Mouse (Mus musculus) forebrain, embryonic 14.5 days (tissue): ENCODE measurements around the gene Tmem14c. TPM values are rescaled to one million over a fixed set of nuclear protein-coding genes. Genes with fewer than 3 reads are reported as not detected.

ENCODE experiments used
- ATAC-seq: fragments of 200-750 bp; cut with Nextera tagmentation; 2 replicates; pipeline ENCODE4 v1.8.0; 2017; ENCODE audit warnings: mild to moderate bottlenecking, moderate library complexity
- DNase-seq: peaks from one replicate; pipeline ENCODE4 v3.0.0-alpha.2; 2015; ENCODE audit warnings: low spot score
- H3K27ac ChIP-seq: fragments of 300-500 bp; sonication (generic); 2 replicates; pipeline ENCODE4 v1.5.1; 2014; ENCODE audit warnings: low read depth, mild to moderate bottlenecking, control low read depth, low read length, moderate library complexity
- H3K27me3 ChIP-seq: fragments of 300-500 bp; sonication (generic); replicated peaks from 2 replicates; pipeline ENCODE4 v1.6.1; 2014; ENCODE audit warnings: low read length, control low read depth, mixed read lengths; ENCODE audit not compliant: control insufficient read depth, insufficient read depth
- H3K36me3 ChIP-seq: fragments of 300-500 bp; sonication (generic); 2 replicates; pipeline ENCODE4 v1.6.1; 2014; ENCODE audit warnings: low read length, control low read depth; ENCODE audit not compliant: control insufficient read depth, insufficient read depth
- H3K4me1 ChIP-seq: fragments of 300-500 bp; sonication (generic); 2 replicates; pipeline ENCODE4 v1.6.1; 2014; ENCODE audit warnings: antibody characterized with exemption, low read length, control low read depth; ENCODE audit not compliant: control insufficient read depth, insufficient read depth
- H3K4me2 ChIP-seq: fragments of 300-500 bp; sonication (generic); 2 replicates; pipeline ENCODE4 v1.6.1; 2014; ENCODE audit warnings: mild to moderate bottlenecking, control low read depth, low read length
- H3K4me3 ChIP-seq: fragments of 300-500 bp; sonication (generic); 2 replicates; pipeline ENCODE4 v1.5.1; 2014; ENCODE audit warnings: low read depth, low read length, control low read depth
- H3K9ac ChIP-seq: fragments of 300-500 bp; sonication (generic); 2 replicates; pipeline ENCODE4 v1.6.1; 2014; ENCODE audit warnings: mild to moderate bottlenecking, low read length, control low read depth, moderate library complexity
- H3K9me3 ChIP-seq: fragments of 300-500 bp; sonication (generic); replicated peaks from 2 replicates; pipeline ENCODE4 v1.6.1; 2016; ENCODE audit warnings: low read length, control low read depth, mixed read lengths; ENCODE audit not compliant: control insufficient read depth
- WGBS: fragments of 180-500 bp; shearing (Covaris S2); extraction: QIAGEN DNeasy Blood & Tissue Kit; methylation state at CpG from one replicate; pipeline ENCODE4 v1.1.7; 2014; 5-methylcytosine and 5-hydroxymethylcytosine counted together
- polyA plus RNA-seq: library from polyadenylated mRNA; unstranded; fragments of >200 nt; fragmentation: Nextera tagmentation; extraction: Ambion mirVana; gene quantifications from 2 replicates; pipeline ENCODE4 v1.2.1, GENCODE M21; 2014

The Tmem14c gene
- polyA plus RNA-seq, 1 experiment from 2014 or later, result 161 TPM

- H3K4me1 ChIP-seq, result peaks cover 10% of the 10 kb centered on the region; the same call in 1 of the 2 replicates
- no peaks in the 10 kb centered on the region for H3K9me3 ChIP-seq
- H3K36me3 ChIP-seq, result peaks cover 29% of the 10 kb centered on the region
- no peak overlapping the region for H3K9ac ChIP-seq
- DNase-seq, result no peak
- no peaks in the 10 kb centered on the region for H3K27me3 ChIP-seq
- no peak overlapping the region for H3K4me2 ChIP-seq
- WGBS, result 94% methylated on average over 13 of the region's 13 CpGs
- no peak overlapping the region for H3K4me3 ChIP-seq
- no peak for ATAC-seq
- no peak overlapping the region for H3K27ac ChIP-seq
Measured at GRCm38 (mm10) chr13:41018756-41019591, 2.9 kb downstream of the Tmem14c start.

GRCm38 (mm10) chr13:41020494-41020893 is 4.4 kb downstream of the Tmem14c start:
- no peak for ATAC-seq

DNA sequence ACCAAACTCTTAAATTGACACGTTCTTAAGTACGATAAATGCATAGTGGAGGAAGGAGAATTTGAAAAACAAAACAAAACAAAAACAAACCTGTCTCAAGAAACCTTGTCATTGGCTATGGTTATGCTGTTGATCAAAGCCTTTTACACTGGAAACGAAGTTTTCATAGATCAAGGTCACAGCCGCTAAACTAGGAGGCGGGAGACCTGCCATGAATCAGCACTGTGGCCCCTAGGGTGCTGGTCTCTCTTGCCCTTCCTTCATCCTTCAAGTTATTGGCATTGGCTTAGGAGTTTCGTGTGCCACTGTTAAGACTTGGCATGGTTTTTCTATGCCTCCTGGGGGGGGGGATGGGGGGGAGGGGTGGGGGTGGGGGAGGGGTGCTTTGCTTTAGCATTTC is 5.5 kb downstream of the Tmem14c start:
- WGBS, result 89% methylated on average over 6 of the region's 6 CpGs
- peaks cover 6% of the 10 kb centered on the region; the same call in 1 of the 2 replicates for H3K4me1 ChIP-seq
- ATAC-seq, result no peak
- H3K9me3 ChIP-seq, result no peaks in the 10 kb centered on the region
- no peak overlapping the region for H3K4me3 ChIP-seq
- H3K27ac ChIP-seq, result no peak overlapping the region
- no peak for DNase-seq
- H3K36me3 ChIP-seq, result peaks cover 24% of the 10 kb centered on the region
- H3K9ac ChIP-seq, result no peak overlapping the region
- no peak overlapping the region for H3K4me2 ChIP-seq
- no peaks in the 10 kb centered on the region for H3K27me3 ChIP-seq

More at GRCm38 (mm10) chr13:41020494-41020893, 4.4 kb downstream of the Tmem14c start:
- no peak overlapping the region for H3K4me2 ChIP-seq
- H3K4me3 ChIP-seq, result no peak overlapping the region
- no peak for DNase-seq
- H3K27me3 ChIP-seq, result no peaks in the 10 kb centered on the region
- H3K27ac ChIP-seq, result no peak overlapping the region
- WGBS, result 77% methylated on average over 7 of the region's 7 CpGs
- no peaks in the 10 kb centered on the region for H3K9me3 ChIP-seq
- H3K9ac ChIP-seq, result no peak overlapping the region
- peaks cover 24% of the 10 kb centered on the region for H3K36me3 ChIP-seq
- peaks cover 10% of the 10 kb centered on the region; the same call in 1 of the 2 replicates for H3K4me1 ChIP-seq

- DNase-seq (no peak), ATAC-seq (no peak)
- H3K4me2 ChIP-seq, result no peak overlapping the region
- H3K4me3 ChIP-seq, result no peak overlapping the region
- no peaks in the 10 kb centered on the region for H3K27me3 ChIP-seq
- H3K4me1 ChIP-seq, result peaks cover 2% of the 10 kb centered on the region; the same call in 1 of the 2 replicates
- peaks cover 24% of the 10 kb centered on the region for H3K36me3 ChIP-seq
- no peak overlapping the region for H3K27ac ChIP-seq
- H3K9ac ChIP-seq, result no peak overlapping the region
- 71% methylated on average over 13 of the region's 13 CpGs for WGBS
- H3K9me3 ChIP-seq, result no peaks in the 10 kb centered on the region
Measured at GRCm38 (mm10) chr13:41022099-41022498, 6.0 kb downstream of the Tmem14c start.

- no peak overlapping the region for H3K27ac ChIP-seq
- ATAC-seq, result no peak
Measured at GRCm38 (mm10) chr13:41030098-41030497, 14.0 kb downstream of the Tmem14c start.

GRCm38 (mm10) chr13:41042511-41042910 is 26.4 kb downstream of the Tmem14c start:
- WGBS, result 96% methylated on average over 4 of the region's 4 CpGs
- no peaks in the 10 kb centered on the region for H3K36me3 ChIP-seq
- H3K9ac ChIP-seq, result no peak overlapping the region
- H3K27ac ChIP-seq, result no peak overlapping the region
- no peak for ATAC-seq
- no peaks in the 10 kb centered on the region for H3K4me1 ChIP-seq
- H3K4me3 ChIP-seq, result no peak overlapping the region
- no peak overlapping the region for H3K4me2 ChIP-seq
- H3K27me3 ChIP-seq, result no peaks in the 10 kb centered on the region
- H3K9me3 ChIP-seq, result no peaks in the 10 kb centered on the region
- no peak for DNase-seq

More at GRCm38 (mm10) chr13:41030098-41030497, 14.0 kb downstream of the Tmem14c start:
- no peak overlapping the region for H3K4me2 ChIP-seq
- no peaks in the 10 kb centered on the region for H3K36me3 ChIP-seq
- no peak for DNase-seq
- H3K9me3 ChIP-seq, result no peaks in the 10 kb centered on the region
- no peak overlapping the region for H3K4me3 ChIP-seq
- H3K4me1 ChIP-seq, result no peaks in the 10 kb centered on the region
- WGBS, result 86% methylated on average over 5 of the region's 5 CpGs
- H3K9ac ChIP-seq, result no peak overlapping the region
- no peaks in the 10 kb centered on the region for H3K27me3 ChIP-seq

DNA sequence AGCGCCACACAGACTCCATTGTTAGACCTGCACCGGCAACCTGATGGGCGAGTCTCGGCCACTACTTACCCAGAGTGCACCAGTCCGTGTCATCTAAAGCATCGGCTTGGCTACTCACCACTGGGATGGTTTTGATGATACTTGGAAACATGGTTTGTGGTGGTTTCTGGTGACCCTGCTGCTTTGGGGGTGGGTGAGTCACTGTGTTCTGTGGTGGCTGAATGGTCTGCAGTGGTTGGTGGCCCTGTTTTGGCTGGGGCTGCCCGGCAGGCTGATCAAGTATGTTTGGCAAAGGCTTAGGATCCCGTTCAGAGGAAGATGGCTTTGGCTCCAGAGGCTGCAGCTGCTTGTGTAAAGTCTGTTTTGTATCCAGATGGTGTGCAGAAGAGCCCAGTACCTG is 29.8 kb downstream of the Tmem14c start:
- H3K4me1 ChIP-seq, result no peaks in the 10 kb centered on the region
- H3K36me3 ChIP-seq, result no peaks in the 10 kb centered on the region
- H3K27ac ChIP-seq, result no peak overlapping the region
- no peak overlapping the region for H3K9ac ChIP-seq
- DNase-seq (no peak), ATAC-seq (no peak)
- H3K9me3 ChIP-seq, result no peaks in the 10 kb centered on the region
- H3K4me2 ChIP-seq, result no peak overlapping the region
- WGBS, result 93% methylated on average over 8 of the region's 8 CpGs
- H3K27me3 ChIP-seq, result no peaks in the 10 kb centered on the region; the same call in 1 of the 2 replicates
- no peak overlapping the region for H3K4me3 ChIP-seq

GRCm38 (mm10) chr13:41047280-41047679 is 31.2 kb downstream of the Tmem14c start:
- peaks cover 4% of the 10 kb centered on the region for H3K4me1 ChIP-seq
- WGBS, result 86% methylated on average over 6 of the region's 6 CpGs
- no peak for ATAC-seq
- H3K9me3 ChIP-seq, result no peaks in the 10 kb centered on the region
- H3K4me2 ChIP-seq, result no peak overlapping the region
- DNase-seq, result no peak
- no peak overlapping the region for H3K9ac ChIP-seq
- no peaks in the 10 kb centered on the region for H3K36me3 ChIP-seq
- H3K27ac ChIP-seq, result no peak overlapping the region
- H3K4me3 ChIP-seq, result no peak overlapping the region
- no peaks in the 10 kb centered on the region; the same call in 1 of the 2 replicates for H3K27me3 ChIP-seq

DNA sequence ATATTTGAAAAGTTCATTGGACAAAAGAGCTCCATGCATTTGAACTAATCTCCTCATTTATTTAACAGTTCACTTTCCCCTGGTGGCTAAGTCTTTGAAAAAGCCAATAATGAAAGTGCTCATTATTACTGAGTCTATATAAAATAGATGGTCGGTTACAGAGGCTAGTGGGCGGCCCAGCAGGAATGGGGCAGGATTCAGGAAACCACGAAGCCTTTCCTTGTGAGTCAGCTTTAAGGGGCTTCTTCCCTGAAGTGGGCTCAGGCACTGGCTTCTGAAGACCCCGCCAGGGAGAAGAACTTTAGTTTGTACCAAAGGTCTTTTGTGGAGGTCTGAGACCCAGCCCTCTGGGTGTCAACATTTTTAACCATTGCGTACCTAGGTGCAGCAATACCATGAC is 35.9 kb downstream of the Tmem14c start:
- no peak for ATAC-seq
- 7% methylated on average over 5 of the region's 5 CpGs for WGBS
- DNase-seq, result peak; percentile 40
- Histone ChIP-seq H3K9me3 (no peaks in the 10 kb centered on the region), H3K4me1 (peaks cover 4% of the 10 kb centered on the region), H3K36me3 (no peaks in the 10 kb centered on the region), H3K27me3 (no peaks in the 10 kb centered on the region; the same call in 1 of the 2 replicates), H3K4me3 (no peak overlapping the region), H3K27ac (no peak overlapping the region), H3K9ac (no peak overlapping the region), H3K4me2 (no peak overlapping the region)
